Mouse (Mus musculus): Measurements from ENCODE around the gene Ptgds. TPM values are rescaled to one million over a fixed set of nuclear protein-coding genes. Genes with fewer than 3 reads are reported as not detected.

The Ptgds gene
- polyA plus RNA-seq, 1 experiment from 2014 or later, result 4.6 TPM

DNA sequence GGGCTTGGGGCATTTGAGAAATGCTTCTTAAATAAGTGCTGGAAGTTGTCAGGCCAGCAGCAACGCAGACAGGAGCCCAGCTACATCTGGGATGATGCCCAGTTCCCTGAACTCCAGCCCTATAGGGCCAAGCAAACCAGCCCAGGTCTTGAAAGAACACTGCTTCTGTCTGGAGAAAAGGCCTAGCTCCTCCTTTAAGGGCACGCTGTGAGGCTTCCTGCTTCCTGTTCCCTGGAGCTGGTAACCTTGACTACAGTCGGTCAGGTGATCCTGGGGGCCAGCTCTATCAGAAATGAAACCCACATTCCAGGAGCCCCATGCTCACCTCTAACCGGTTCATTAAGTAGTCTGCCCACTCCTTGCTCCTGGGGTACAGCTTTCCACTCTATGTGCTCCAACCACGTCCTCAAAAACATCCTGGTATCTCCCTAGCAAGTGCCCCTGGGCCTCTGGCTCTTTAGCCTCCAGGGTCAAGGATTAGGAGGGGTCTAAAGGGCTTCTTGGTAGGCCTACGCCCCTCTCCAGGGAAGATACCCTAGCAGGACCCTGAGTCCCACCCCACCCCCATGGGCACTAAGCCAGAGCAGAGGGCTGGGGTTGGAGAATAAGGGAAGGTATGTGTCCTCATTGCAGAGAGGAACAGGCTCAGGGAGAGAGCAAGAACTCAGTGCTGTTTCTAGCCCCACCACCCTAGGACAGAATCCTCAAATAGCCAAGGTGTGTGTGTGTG, 28.2 kb upstream of the Ptgds start:
- Histone ChIP-seq H3K36me3 (no peaks in the 10 kb centered on the region), H3K4me2 (replicated peaks) (0 out of 2 replicates have a peak overlapping the region, but pooled peaks have one; percentile 3), H3K4me3 (replicated peaks) (no peak overlapping the region), H3K27ac (peak overlapping the region; percentile 58), H3K9me3 (no peaks in the 10 kb centered on the region), H3K27me3 (replicated peaks) (no peaks in the 10 kb centered on the region), H3K4me1 (replicated peaks) (peaks cover 26% of the 10 kb centered on the region), H3K9ac (no peak overlapping the region)
- peak; percentile 14; the same call in 1 of the 2 replicates for ATAC-seq
- 50% methylated on average over 6 of the region's 6 CpGs for WGBS

DNA sequence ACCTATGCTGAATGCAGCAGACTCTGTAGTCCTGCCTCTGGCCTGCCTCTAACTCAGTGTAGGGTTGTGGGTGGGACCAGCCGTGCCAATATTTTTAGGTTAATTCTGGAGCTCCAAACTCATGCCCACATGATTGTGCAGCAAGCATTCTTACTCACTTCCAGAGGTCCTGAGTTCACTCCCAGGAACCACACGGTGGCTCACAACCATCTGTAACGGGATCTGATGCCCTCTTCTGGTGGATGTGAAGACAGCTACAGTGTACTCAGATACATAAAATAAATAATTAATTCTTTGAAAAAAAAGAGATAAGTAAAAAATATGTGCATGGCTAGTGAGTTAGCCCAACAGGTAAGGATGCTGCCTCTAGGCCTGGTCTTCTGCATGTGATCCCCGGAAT, 26.6 kb upstream of the Ptgds start:
- Histone ChIP-seq H3K4me1 (replicated peaks) (peaks cover 13% of the 10 kb centered on the region), H3K9me3 (no peaks in the 10 kb centered on the region), H3K27me3 (replicated peaks) (no peaks in the 10 kb centered on the region), H3K4me2 (replicated peaks) (no peak overlapping the region), H3K4me3 (replicated peaks) (no peak overlapping the region), H3K27ac (no peak overlapping the region), H3K9ac (no peak overlapping the region), H3K36me3 (no peaks in the 10 kb centered on the region)
- WGBS, result 46% methylated on average over 4 of the region's 4 CpGs
- ATAC-seq, result no peak

DNA sequence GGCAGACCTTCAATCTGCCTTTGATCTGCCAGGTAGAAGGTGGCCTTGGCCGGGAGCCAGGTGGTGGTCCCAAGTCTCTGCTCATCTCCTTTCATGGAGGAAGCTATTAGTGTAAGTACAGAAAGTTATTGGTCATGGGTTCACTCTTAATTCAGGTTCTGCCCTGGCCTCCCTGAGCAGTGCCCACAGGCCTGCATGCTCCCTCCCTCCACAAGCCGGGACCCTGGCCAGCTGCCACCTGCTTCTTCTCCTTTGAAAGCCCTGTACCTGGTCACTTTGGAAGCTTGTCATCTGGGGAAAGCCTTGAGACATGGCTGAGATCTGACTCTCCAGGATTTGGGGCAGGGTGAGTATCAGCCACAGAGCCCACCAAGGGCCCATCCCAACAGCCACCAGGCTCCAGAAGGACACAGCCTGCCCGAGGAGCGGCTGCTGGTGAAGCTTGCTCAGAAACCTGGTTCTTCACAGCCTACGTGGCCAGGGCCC, 23.7 kb upstream of the Ptgds start, which contains the start of gene Lcn12:
Lcn12 (minus strand) TSS at position 436 of the 486 bp plus-strand sequence.
- Histone ChIP-seq H3K4me3 (replicated peaks) (no peak within 1 kb of the TSS), H3K9me3 (no peaks in the 10 kb centered on the region), H3K4me2 (replicated peaks) (no peak within 1 kb of the TSS), H3K27me3 (replicated peaks) (no peaks in the 10 kb centered on the region), H3K27ac (no peak within 1 kb of the TSS), H3K36me3 (no peaks in the 10 kb centered on the region), H3K4me1 (replicated peaks) (peaks cover 5% of the 10 kb centered on the region; the same call in 1 of the 2 replicates), H3K9ac (no peak within 1 kb of the TSS)
- no peak for ATAC-seq
- WGBS, result 83% methylated on average over 5 of the region's 5 CpGs

DNA sequence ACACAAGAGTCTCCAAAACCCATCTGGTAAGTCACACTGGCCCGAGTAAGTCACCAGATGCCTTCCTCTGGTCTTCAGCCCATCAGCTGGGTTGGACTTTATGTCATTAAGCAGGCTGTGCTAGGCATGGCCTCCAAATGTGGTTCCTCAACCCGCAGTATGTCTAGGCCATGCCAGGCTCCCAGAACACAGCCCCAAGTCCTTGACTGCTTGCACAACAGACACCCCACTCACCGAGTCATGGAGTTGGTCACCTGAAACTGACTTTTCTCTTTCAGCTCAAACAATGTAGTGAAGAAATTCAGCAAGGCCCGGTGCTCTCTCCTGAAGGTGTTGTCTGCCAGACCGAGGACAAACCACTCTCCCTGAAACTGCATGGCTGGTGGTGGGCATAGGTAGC, 23.1 kb upstream of the Ptgds start:
- Histone ChIP-seq H3K27me3 (replicated peaks) (no peaks in the 10 kb centered on the region), H3K36me3 (no peaks in the 10 kb centered on the region), H3K9ac (no peak overlapping the region), H3K9me3 (no peaks in the 10 kb centered on the region), H3K4me1 (replicated peaks) (peaks cover 9% of the 10 kb centered on the region; the same call in 1 of the 2 replicates), H3K27ac (no peak overlapping the region), H3K4me2 (replicated peaks) (no peak overlapping the region), H3K4me3 (replicated peaks) (no peak overlapping the region)
- no peak for ATAC-seq
- 80% methylated on average over 5 of the region's 5 CpGs for WGBS

DNA sequence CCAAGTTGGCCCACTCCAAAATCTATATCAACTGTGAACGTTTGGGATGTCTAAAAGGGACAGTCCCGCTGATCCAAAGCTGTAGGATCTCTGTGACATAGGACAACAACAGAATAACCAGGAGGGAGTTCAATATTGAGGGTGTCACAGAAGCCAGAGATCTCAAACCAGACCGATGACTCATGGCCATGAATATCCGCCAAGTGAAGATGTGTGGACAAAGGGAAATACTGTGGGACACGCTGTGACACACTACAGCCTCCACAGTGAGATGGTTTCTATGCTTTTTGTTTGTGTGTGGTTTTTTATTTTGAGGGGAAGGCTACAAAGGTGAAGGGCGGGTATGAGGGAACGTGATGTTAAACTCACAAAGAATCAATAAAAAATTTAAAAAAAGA, 18.8 kb upstream of the Ptgds start:
- 80% methylated on average over 7 of the region's 7 CpGs for WGBS
- H3K27ac ChIP-seq, result no peak overlapping the region
- no peak for ATAC-seq

DNA sequence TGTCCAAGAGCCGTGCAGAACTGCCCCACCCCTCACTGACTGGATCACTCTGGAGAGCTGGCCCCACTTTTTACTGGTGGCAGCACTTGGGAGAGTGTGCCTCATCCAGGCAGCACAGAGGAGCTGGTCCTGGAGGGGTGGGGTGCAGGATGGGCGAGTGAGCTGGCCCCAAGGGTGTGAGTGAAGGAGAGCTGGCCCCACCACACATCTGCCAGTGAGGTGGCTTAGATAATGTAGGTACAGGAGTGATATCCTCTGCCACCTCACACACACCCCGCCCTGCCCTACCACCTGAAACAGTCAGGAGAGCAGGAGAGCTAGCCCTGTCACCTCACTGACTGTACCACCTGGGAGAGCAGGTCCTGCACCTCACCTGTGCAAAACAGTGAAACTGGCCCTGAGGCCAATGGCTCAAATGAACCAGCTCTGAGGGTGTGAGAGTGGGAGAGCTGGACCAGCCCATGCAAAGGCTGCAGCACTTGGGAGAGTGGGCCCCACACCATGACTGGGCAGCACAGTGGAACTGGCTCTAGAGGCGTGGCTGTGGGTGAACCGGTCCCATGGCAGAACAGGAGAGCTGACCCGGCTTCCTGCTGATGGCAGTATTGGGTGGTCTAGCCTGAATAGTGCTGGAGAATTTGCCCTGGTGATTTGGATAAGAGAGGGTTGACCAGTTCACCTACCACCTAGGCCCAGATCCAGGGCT, 18.3 kb upstream of the Ptgds start:
- ATAC-seq, result 0 out of 2 replicates have a peak, but pooled peaks have one; percentile 16
- WGBS, result 74% methylated on average over 6 of the region's 6 CpGs

More for the DNA sequence above, 18.8 kb upstream of the Ptgds start:
- H3K9me3 ChIP-seq, result no peaks in the 10 kb centered on the region
- no peak overlapping the region for H3K4me3 ChIP-seq (replicated peaks)
- H3K4me2 ChIP-seq (replicated peaks), result no peak overlapping the region
- no peaks in the 10 kb centered on the region for H3K27me3 ChIP-seq (replicated peaks)
- no peaks in the 10 kb centered on the region for H3K36me3 ChIP-seq
- H3K9ac ChIP-seq, result no peak overlapping the region
- H3K4me1 ChIP-seq (replicated peaks), result peaks cover 14% of the 10 kb centered on the region; the same call in 1 of the 2 replicates

DNA sequence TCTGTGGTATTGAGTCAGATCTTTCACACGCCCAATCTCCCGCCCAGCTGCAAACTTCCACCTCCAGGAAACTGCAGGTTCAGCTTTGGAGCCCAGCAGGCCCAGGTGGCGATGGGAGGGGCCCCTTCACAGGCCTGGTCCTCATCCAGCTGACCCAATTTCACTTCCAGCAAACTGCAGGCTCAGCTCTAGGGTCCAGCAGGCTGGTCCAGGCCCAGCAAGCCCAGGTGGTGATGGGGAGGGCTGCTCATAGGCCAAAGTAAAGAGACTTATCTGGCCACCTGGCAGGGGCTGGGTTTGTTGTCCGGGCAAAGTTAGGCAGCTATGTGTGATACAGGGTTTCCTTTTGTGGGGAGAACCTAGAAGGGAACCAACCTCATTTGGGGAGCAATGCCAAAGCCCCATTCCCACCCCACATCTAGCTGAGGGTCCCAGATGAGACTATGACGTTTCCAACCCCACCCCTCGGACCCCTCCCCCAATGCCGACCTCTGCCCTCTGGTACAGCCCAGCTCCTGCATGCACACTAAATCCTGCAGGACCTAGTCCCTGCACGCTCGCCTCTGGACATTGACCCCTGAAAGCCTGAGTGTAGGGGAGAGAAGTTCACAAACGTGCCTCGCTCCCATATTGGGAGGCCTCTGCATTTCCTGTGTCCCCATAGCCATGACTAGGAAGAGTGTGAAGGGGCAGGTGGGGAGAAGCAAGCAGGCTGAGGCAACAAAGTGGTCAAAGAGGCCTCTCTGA, 15.2 kb upstream of the Ptgds start:
- Histone ChIP-seq H3K4me3 (replicated peaks) (no peak overlapping the region), H3K4me1 (replicated peaks) (peaks cover 14% of the 10 kb centered on the region; the same call in 1 of the 2 replicates), H3K4me2 (replicated peaks) (no peak overlapping the region), H3K27ac (0 out of 2 replicates have a peak overlapping the region, but pooled peaks have one; percentile 20), H3K36me3 (no peaks in the 10 kb centered on the region), H3K27me3 (replicated peaks) (no peaks in the 10 kb centered on the region), H3K9ac (no peak overlapping the region), H3K9me3 (no peaks in the 10 kb centered on the region)
- 43% methylated on average over 11 of the region's 11 CpGs for WGBS
- peak; percentile 79 for ATAC-seq

More for the DNA sequence above, 18.3 kb upstream of the Ptgds start:
- Histone ChIP-seq H3K27ac (no peak overlapping the region), H3K4me1 (replicated peaks) (peaks cover 14% of the 10 kb centered on the region; the same call in 1 of the 2 replicates), H3K9me3 (no peaks in the 10 kb centered on the region), H3K4me3 (replicated peaks) (no peak overlapping the region), H3K4me2 (replicated peaks) (no peak overlapping the region), H3K9ac (no peak overlapping the region), H3K27me3 (replicated peaks) (no peaks in the 10 kb centered on the region), H3K36me3 (no peaks in the 10 kb centered on the region)

DNA sequence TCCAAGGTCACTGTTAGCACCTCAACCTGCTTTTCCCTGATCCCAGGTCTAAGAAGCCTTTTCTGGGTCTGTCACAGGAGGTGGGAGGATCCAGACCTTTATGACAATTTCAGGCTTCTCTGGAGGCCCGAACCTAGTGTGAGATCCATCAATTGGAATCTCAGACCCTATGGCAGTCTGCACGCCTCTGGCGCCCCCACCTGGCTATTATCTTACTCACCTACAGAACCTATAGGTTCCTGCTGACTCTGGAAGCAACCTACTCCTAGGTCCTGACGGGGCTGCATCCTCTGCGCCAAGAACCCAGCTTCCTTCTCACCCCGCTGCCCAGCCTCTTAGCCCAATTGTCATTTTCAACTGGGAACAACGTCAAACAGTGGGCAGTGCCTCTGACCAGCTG, 13.1 kb upstream of the Ptgds start:
- Histone ChIP-seq H3K9me3 (no peaks in the 10 kb centered on the region), H3K27me3 (replicated peaks) (no peaks in the 10 kb centered on the region), H3K4me3 (replicated peaks) (no peak overlapping the region), H3K9ac (no peak overlapping the region), H3K4me2 (replicated peaks) (no peak overlapping the region), H3K27ac (no peak overlapping the region), H3K36me3 (no peaks in the 10 kb centered on the region), H3K4me1 (replicated peaks) (peaks cover 10% of the 10 kb centered on the region; the same call in 1 of the 2 replicates)
- no peak for ATAC-seq
- WGBS, result 24% methylated on average over 7 of the region's 7 CpGs

DNA sequence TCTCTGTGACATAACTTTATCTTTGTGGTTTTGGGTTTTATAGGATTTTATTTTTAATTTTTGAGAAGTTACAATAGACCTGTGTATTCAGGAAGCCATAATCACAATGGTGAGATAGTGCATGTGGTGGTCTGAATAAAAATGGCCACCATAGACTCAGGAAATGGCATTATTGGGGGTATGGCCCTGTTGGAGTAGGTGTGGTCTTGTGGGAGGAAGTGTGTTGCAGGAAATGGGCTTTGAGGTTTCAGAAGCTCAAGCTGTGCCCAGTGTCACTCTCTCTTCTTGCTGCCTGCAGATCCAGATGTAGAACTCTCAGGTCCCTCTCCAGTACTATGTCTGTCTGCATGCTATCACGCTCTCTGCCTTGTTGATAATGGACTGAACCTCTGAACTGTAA, 10.7 kb upstream of the Ptgds start:
- 88% methylated on average over 1 of the region's 1 CpGs for WGBS

DNA sequence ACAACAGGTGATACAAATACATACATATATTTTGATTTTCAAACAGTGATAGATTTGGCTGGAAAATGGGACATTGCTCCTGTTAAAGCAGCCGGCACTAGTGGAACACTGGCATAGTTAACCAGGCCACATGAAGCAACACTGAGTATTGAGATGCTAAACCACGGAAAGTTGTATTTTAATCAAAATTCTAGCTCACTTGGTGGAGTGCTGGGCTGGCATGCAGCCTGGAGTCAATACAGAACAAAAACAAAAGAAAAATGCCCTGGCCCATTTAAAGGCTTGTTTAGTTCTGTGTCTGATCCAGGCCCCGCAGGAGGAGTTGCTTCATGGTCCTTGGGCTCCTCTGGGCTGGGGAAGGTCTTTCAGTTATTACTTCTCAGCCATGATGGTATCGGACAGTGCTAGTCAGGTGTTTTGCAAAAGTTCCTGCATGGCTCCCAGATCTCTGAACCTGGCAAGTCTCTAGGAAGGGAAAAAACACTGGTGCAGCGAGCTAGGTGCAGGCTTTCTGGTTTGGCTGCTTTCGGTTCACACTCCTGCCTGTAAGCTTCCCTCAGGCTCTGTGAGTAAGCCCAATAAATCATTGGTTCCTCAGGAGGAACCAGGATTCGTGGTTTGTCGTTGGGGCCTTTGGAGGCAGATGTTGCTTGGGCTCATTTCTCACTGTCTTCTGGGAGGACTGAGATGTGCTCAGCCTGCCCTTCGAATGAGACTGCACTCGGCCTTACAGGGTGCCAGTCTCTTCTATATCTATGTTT, 9.9 kb upstream of the Ptgds start:
- Histone ChIP-seq H3K27ac (no peak overlapping the region), H3K9ac (no peak overlapping the region), H3K4me2 (replicated peaks) (no peak overlapping the region), H3K4me1 (replicated peaks) (no peaks in the 10 kb centered on the region), H3K4me3 (replicated peaks) (no peak overlapping the region), H3K27me3 (replicated peaks) (no peaks in the 10 kb centered on the region), H3K36me3 (no peaks in the 10 kb centered on the region), H3K9me3 (no peaks in the 10 kb centered on the region)
- WGBS, result 54% methylated on average over 10 of the region's 10 CpGs
- peak; percentile 37 for ATAC-seq

More for the DNA sequence above, 10.7 kb upstream of the Ptgds start:
- no peak overlapping the region for H3K9ac ChIP-seq
- no peaks in the 10 kb centered on the region for H3K36me3 ChIP-seq
- H3K4me3 ChIP-seq (replicated peaks), result no peak overlapping the region
- H3K4me1 ChIP-seq (replicated peaks), result 0 out of 2 replicates have a peak, but pooled peaks cover 3% of the 10 kb centered on the region
- ATAC-seq, result no peak
- no peak overlapping the region for H3K4me2 ChIP-seq (replicated peaks)
- no peak overlapping the region for H3K27ac ChIP-seq
- no peaks in the 10 kb centered on the region for H3K9me3 ChIP-seq
- no peaks in the 10 kb centered on the region for H3K27me3 ChIP-seq (replicated peaks)

DNA sequence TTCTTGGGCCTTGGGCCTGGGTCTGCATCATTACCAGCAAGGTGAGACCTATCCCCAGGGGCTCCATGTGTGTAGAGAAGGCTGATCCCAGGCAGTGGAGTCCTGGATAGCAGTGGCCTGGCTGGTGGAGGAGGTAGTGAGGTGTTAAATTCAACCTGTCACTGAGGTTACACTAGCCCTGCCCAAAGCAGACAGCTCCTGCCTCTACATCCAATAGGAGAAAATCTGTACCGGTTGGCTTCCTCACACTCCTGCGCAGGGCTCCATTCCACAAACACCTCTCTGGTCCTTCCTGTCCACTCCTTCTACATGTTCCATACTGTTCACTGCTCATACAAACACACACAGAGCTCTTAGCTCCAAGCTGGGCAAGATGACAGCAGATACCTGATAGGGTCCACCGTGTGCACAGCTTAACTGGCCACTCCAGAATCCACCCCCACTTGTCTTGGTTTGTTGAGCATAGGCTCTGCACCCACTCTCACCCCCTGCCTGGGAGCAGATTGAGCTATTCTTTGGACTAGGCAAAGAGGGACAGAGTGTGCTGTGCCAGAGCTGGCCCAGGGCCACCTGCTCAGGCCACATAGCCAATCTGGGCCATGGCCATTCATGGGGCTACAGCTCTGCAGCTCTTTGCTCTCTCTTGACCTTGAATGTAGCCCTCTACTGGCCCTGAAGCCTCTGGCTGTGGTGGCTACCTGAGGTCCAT, 8.3 kb upstream of the Ptgds start:
- Histone ChIP-seq H3K9ac (no peak overlapping the region), H3K27ac (no peak overlapping the region), H3K4me1 (replicated peaks) (no peaks in the 10 kb centered on the region), H3K36me3 (no peaks in the 10 kb centered on the region), H3K9me3 (no peaks in the 10 kb centered on the region), H3K4me3 (replicated peaks) (no peak overlapping the region), H3K27me3 (replicated peaks) (no peaks in the 10 kb centered on the region), H3K4me2 (replicated peaks) (no peak overlapping the region)
- 80% methylated on average over 3 of the region's 3 CpGs for WGBS
- ATAC-seq, result no peak

All from intestine, embryonic 15.5 days (tissue).